Mouse (Mus musculus): ENCODE measurements at regions not wholly inside any gene's neighbourhood (a gene's known extent, or its start where the extent isn't known, plus 50 kb on each side); places are given as distances from the start of the nearest gene placed in this dataset.
"Not testable (repeated sequence)": the region's sequence is repeated elsewhere in the genome, so short reads cannot be mapped to it uniquely, and the experiment has no call there.

DNA sequence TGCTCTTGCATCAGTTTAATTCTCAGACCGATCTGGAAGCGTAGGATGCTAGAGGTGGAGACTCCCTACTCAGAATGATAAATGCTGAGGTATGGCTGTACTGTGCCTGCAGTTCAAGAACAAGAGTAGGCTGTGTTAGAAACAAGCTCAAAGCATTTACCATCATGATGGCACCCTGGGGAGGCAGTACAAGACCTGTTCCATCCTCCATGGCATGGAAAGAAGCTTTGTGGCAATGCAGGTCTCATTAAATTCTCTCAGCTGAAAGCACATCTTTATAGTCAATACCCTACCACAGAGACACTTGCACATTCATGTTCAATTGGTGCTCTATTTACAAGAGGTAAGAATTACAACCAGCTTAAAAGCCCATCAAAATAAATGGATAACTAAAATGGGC, 209.5 kb downstream of the Tbl1xr1 start:
- H3K9me3 ChIP-seq (ENCODE audit: low read depth, low read length), result no peaks in the 10 kb centered on the region
- H3K36me3 ChIP-seq (ENCODE audit: insufficient read depth), result no peaks in the 10 kb centered on the region
- H3K27me3 ChIP-seq (ENCODE audit: insufficient read depth, low read length), result no peaks in the 10 kb centered on the region
- no peaks in the 10 kb centered on the region for H3K4me1 ChIP-seq (ENCODE audit: insufficient read depth)
- ATAC-seq (ENCODE audit: insufficient read depth), result no peak
- H3K9ac ChIP-seq, result no peak overlapping the region
- no peak for DNase-seq
- WGBS, result 91% methylated on average over 2 of the region's 2 CpGs
- H3K27ac ChIP-seq (ENCODE audit: low read depth), result no peak overlapping the region
- H3K4me3 ChIP-seq (ENCODE audit: low read depth, low read length), result no peak overlapping the region
- H3K4me2 ChIP-seq, result no peak overlapping the region
- TF ChIP-seq CTCF (IDR thresholded peaks at IDR 0.05; ENCODE audit: low read depth), result no peak

GRCm38 (mm10) chr3:22293466-22293865, 217.0 kb downstream of the Tbl1xr1 start:
- TF ChIP-seq CTCF (IDR thresholded peaks at IDR 0.05; ENCODE audit: low read depth), result no peak
- no peaks in the 10 kb centered on the region for H3K9me3 ChIP-seq (ENCODE audit: low read depth, low read length)
- H3K4me2 ChIP-seq, result no peak overlapping the region
- 71% methylated on average over 3 of the region's 3 CpGs for WGBS
- H3K4me1 ChIP-seq (ENCODE audit: insufficient read depth), result no peaks in the 10 kb centered on the region
- H3K27me3 ChIP-seq (ENCODE audit: insufficient read depth, low read length), result no peaks in the 10 kb centered on the region
- DNase-seq (no peak), ATAC-seq (ENCODE audit: insufficient read depth) (no peak)
- H3K4me3 ChIP-seq (ENCODE audit: low read depth, low read length), result no peak overlapping the region
- H3K36me3 ChIP-seq (ENCODE audit: insufficient read depth), result no peaks in the 10 kb centered on the region
- H3K9ac ChIP-seq, result no peak overlapping the region
- H3K27ac ChIP-seq (ENCODE audit: low read depth), result no peak overlapping the region

GRCm38 (mm10) chr3:22294081-22294480, 217.6 kb downstream of the Tbl1xr1 start:
- not testable (repeated sequence) for ATAC-seq (ENCODE audit: insufficient read depth); H3K4me1 ChIP-seq (ENCODE audit: insufficient read depth); H3K4me2 ChIP-seq; H3K9ac ChIP-seq; H3K4me3 ChIP-seq (ENCODE audit: low read depth, low read length); H3K36me3 ChIP-seq (ENCODE audit: insufficient read depth); H3K27me3 ChIP-seq (ENCODE audit: insufficient read depth, low read length); H3K9me3 ChIP-seq (ENCODE audit: low read depth, low read length); DNase-seq; H3K27ac ChIP-seq (ENCODE audit: low read depth)
- 95% methylated on average over 1 of the region's 1 CpGs for WGBS

DNA sequence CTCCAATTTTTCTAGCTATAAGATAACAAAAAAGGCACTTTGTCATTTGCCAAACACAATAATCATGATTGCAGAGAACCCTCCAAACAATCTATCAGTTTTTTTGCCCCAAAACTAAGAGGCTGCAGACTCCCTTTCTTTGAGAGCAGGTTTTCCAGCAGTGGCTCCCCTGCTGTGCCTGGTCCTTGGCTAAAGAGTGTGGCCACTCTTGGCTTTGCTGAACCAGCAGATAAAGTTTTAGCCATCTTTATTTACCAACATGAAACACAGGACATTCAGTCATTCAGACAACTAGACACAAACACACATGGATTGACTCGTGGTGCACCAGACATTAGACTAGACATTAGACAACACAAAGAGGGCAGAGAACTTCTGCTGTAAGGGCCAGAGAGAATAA, 220.5 kb downstream of the Tbl1xr1 start:
- not testable (repeated sequence) for H3K9ac ChIP-seq; DNase-seq; H3K36me3 ChIP-seq (ENCODE audit: insufficient read depth); ATAC-seq (ENCODE audit: insufficient read depth); H3K27ac ChIP-seq (ENCODE audit: low read depth); H3K4me3 ChIP-seq (ENCODE audit: low read depth, low read length); H3K4me1 ChIP-seq (ENCODE audit: insufficient read depth); H3K9me3 ChIP-seq (ENCODE audit: low read depth, low read length); H3K4me2 ChIP-seq; H3K27me3 ChIP-seq (ENCODE audit: insufficient read depth, low read length)
- WGBS, result 52% methylated on average over 1 of the region's 1 CpGs

GRCm38 (mm10) chr3:22297831-22298230, 221.4 kb downstream of the Tbl1xr1 start:
- H3K27ac ChIP-seq (ENCODE audit: low read depth); H3K9me3 ChIP-seq (ENCODE audit: low read depth, low read length); DNase-seq; ATAC-seq (ENCODE audit: insufficient read depth); H3K36me3 ChIP-seq (ENCODE audit: insufficient read depth); H3K4me2 ChIP-seq; H3K4me3 ChIP-seq (ENCODE audit: low read depth, low read length); H3K4me1 ChIP-seq (ENCODE audit: insufficient read depth); H3K27me3 ChIP-seq (ENCODE audit: insufficient read depth, low read length); H3K9ac ChIP-seq: not testable (repeated sequence)
- WGBS, result 83% methylated on average over 1 of the region's 1 CpGs

- Histone ChIP-seq H3K27ac (ENCODE audit: low read depth) (no peak overlapping the region), H3K27me3 (ENCODE audit: insufficient read depth, low read length) (no peaks in the 10 kb centered on the region), H3K4me1 (ENCODE audit: insufficient read depth) (no peaks in the 10 kb centered on the region), H3K36me3 (ENCODE audit: insufficient read depth) (no peaks in the 10 kb centered on the region), H3K9me3 (ENCODE audit: low read depth, low read length) (no peaks in the 10 kb centered on the region), H3K4me3 (ENCODE audit: low read depth, low read length) (no peak overlapping the region), H3K4me2 (no peak overlapping the region), H3K9ac (no peak overlapping the region)
- DNase-seq (no peak), ATAC-seq (ENCODE audit: insufficient read depth) (no peak)
- no peak for TF ChIP-seq CTCF (IDR thresholded peaks at IDR 0.05; ENCODE audit: low read depth)
- WGBS, result 78% methylated on average over 5 of the region's 5 CpGs
These were observed 224.1 kb downstream of the Tbl1xr1 start for GRCm38 (mm10) chr3:22300553-22300952.

- Histone ChIP-seq H3K27me3 (ENCODE audit: insufficient read depth, low read length) (no peaks in the 10 kb centered on the region), H3K4me3 (ENCODE audit: low read depth, low read length) (no peak overlapping the region), H3K27ac (ENCODE audit: low read depth) (no peak overlapping the region), H3K36me3 (ENCODE audit: insufficient read depth) (no peaks in the 10 kb centered on the region), H3K9ac (no peak overlapping the region), H3K4me2 (no peak overlapping the region), H3K4me1 (ENCODE audit: insufficient read depth) (no peaks in the 10 kb centered on the region), H3K9me3 (ENCODE audit: low read depth, low read length) (no peaks in the 10 kb centered on the region)
- DNase-seq, result no peak
- ATAC-seq (ENCODE audit: insufficient read depth), result no peak
- 59% methylated on average over 5 of the region's 5 CpGs for WGBS
- TF ChIP-seq CTCF (IDR thresholded peaks at IDR 0.05; ENCODE audit: low read depth), result no peak
These were observed 225.6 kb downstream of the Tbl1xr1 start for GRCm38 (mm10) chr3:22301991-22302517.

GRCm38 (mm10) chr3:22304145-22304544, 227.7 kb downstream of the Tbl1xr1 start:
- Histone ChIP-seq H3K36me3 (ENCODE audit: insufficient read depth) (no peaks in the 10 kb centered on the region), H3K9me3 (ENCODE audit: low read depth, low read length) (no peaks in the 10 kb centered on the region), H3K27me3 (ENCODE audit: insufficient read depth, low read length) (no peaks in the 10 kb centered on the region), H3K4me2 (no peak overlapping the region), H3K4me1 (ENCODE audit: insufficient read depth) (no peaks in the 10 kb centered on the region), H3K27ac (ENCODE audit: low read depth) (no peak overlapping the region), H3K4me3 (ENCODE audit: low read depth, low read length) (no peak overlapping the region), H3K9ac (no peak overlapping the region)
- no peak for ATAC-seq (ENCODE audit: insufficient read depth)
- no peak for DNase-seq
- no peak for TF ChIP-seq CTCF (IDR thresholded peaks at IDR 0.05; ENCODE audit: low read depth)
- 48% methylated on average over 1 of the region's 1 CpGs for WGBS
